Mouse (Mus musculus) small intestine, adult 2 months (tissue): Measurements from ENCODE around the gene Cyp8b1. TPM values are rescaled to one million over a fixed set of nuclear protein-coding genes. Genes with fewer than 3 reads are reported as not detected.

Experiments used
- H3K27ac ChIP-seq: fragments of 200-500 bp; 2 replicates; pipeline ENCODE4 v1.5.1; 2012; ENCODE audit warnings: low read depth, low read length, control low read depth, inconsistent platforms; ENCODE audit not compliant: insufficient read depth
- H3K27me3 ChIP-seq: fragments of 200-500 bp; 2 replicates; pipeline ENCODE4 v1.6.1; 2012; ENCODE audit warnings: mild to moderate bottlenecking, moderate library complexity, low read length, inconsistent platforms; ENCODE audit not compliant: control insufficient read depth, insufficient read depth
- H3K36me3 ChIP-seq: fragments of 200-500 bp; 2 replicates; pipeline ENCODE4 v1.6.1; 2012; ENCODE audit warnings: mild to moderate bottlenecking, low read length, control low read depth, inconsistent platforms; ENCODE audit not compliant: control insufficient read depth, insufficient read depth
- H3K4me1 ChIP-seq: fragments of 200-500 bp; 2 replicates; pipeline ENCODE4 v1.6.1; 2012; ENCODE audit warnings: low read length, inconsistent platforms, mixed read lengths; ENCODE audit not compliant: control insufficient read depth, insufficient read depth, insufficient read length
- H3K4me3 ChIP-seq: fragments of 200-500 bp; 2 replicates; pipeline ENCODE4 v1.5.1; 2012; ENCODE audit warnings: low read depth, mild to moderate bottlenecking, control low read depth, inconsistent platforms, low read length, moderate library complexity
- CTCF ChIP-seq: fragments of 200-500 bp; IDR thresholded peaks from 2 replicates; pipeline ENCODE4 v1.5.1; 2012; ENCODE audit warnings: low read depth, mild to moderate bottlenecking, control low read depth, inconsistent platforms, low read length, moderate library complexity, mixed read lengths; ENCODE audit not compliant: insufficient replicate concordance, insufficient read length; ENCODE audit errors: extremely low read depth
- POLR2A ChIP-seq: fragments of 200-500 bp; IDR thresholded peaks from 2 replicates; pipeline ENCODE4 v1.6.1; 2012; ENCODE audit warnings: low read depth, mild to moderate bottlenecking, control low read depth, inconsistent platforms, low read length, moderate library complexity
- WGBS: fragments of 180-500 bp; shearing (Covaris S2); methylation state at CpG from one replicate; pipeline ENCODE4 v1.1.7; 2018; 5-methylcytosine and 5-hydroxymethylcytosine counted together
- polyA plus RNA-seq: library from polyadenylated mRNA; depleted of rRNA; stranded (reverse); fragments of >200 nt; gene quantifications from 2 replicates; pipeline ENCODE4 v1.2.3, GENCODE M21; 2012

Gene Cyp8b1
- polyA plus RNA-seq, 1 experiment = not detected

- Histone ChIP-seq H3K36me3 (no peaks in the 10 kb centered on the region), H3K4me3 (no peak overlapping the region), H3K4me1 (peaks cover 10% of the 10 kb centered on the region), H3K27me3 (no peaks in the 10 kb centered on the region), H3K27ac (no peak overlapping the region)
- TF ChIP-seq POLR2A = no peak
- 7% methylated on average over 4 of the region's 4 CpGs for WGBS
Observed at GRCm38 (mm10) chr9:121947784-121948183, 31.7 kb upstream of the Cyp8b1 start.

GRCm38 (mm10) chr9:121943628-121944027, 27.5 kb upstream of the Cyp8b1 start:
- H3K27me3 ChIP-seq = no peaks in the 10 kb centered on the region; the same call in 1 of the 2 replicates
- no peak overlapping the region for H3K27ac ChIP-seq
- 82% methylated on average over 3 of the region's 3 CpGs for WGBS
- H3K4me1 ChIP-seq = no peaks in the 10 kb centered on the region
- H3K4me3 ChIP-seq = no peak overlapping the region
- no peaks in the 10 kb centered on the region for H3K36me3 ChIP-seq
- TF ChIP-seq POLR2A = no peak
- TF ChIP-seq CTCF = no peak

GRCm38 (mm10) chr9:121943005-121943404, 26.9 kb upstream of the Cyp8b1 start:
- H3K4me3 ChIP-seq = no peak overlapping the region
- 74% methylated on average over 3 of the region's 3 CpGs for WGBS
- TF ChIP-seq CTCF (no peak), POLR2A (no peak)
- no peaks in the 10 kb centered on the region for H3K4me1 ChIP-seq
- no peaks in the 10 kb centered on the region; the same call in 1 of the 2 replicates for H3K27me3 ChIP-seq
- H3K27ac ChIP-seq = no peak overlapping the region
- no peaks in the 10 kb centered on the region for H3K36me3 ChIP-seq

- H3K4me3 ChIP-seq = peak overlapping the region; percentile 51
- H3K27ac ChIP-seq = no peak overlapping the region
- WGBS = 56% methylated on average over 21 of the region's 21 CpGs
- TF ChIP-seq CTCF = no peak
- no peak for TF ChIP-seq POLR2A
- no peaks in the 10 kb centered on the region; the same call in 1 of the 2 replicates for H3K27me3 ChIP-seq
- no peaks in the 10 kb centered on the region for H3K4me1 ChIP-seq
- H3K36me3 ChIP-seq = no peaks in the 10 kb centered on the region
Observed at GRCm38 (mm10) chr9:121937944-121938355, 21.8 kb upstream of the Cyp8b1 start.

- Histone ChIP-seq H3K4me3 (no peak overlapping the region; the same call in 1 of the 2 replicates), H3K27me3 (no peaks in the 10 kb centered on the region; the same call in 1 of the 2 replicates), H3K27ac (no peak overlapping the region), H3K4me1 (no peaks in the 10 kb centered on the region), H3K36me3 (no peaks in the 10 kb centered on the region)
- TF ChIP-seq POLR2A (no peak), CTCF (no peak)
- 49% methylated on average over 6 of the region's 6 CpGs for WGBS
Observed at GRCm38 (mm10) chr9:121937451-121937864, 21.4 kb upstream of the Cyp8b1 start.

GRCm38 (mm10) chr9:121936952-121937351, 20.8 kb upstream of the Cyp8b1 start:
- H3K36me3 ChIP-seq = no peaks in the 10 kb centered on the region
- TF ChIP-seq POLR2A (no peak), CTCF (no peak)
- no peak overlapping the region for H3K27ac ChIP-seq
- H3K4me3 ChIP-seq = no peak overlapping the region
- H3K4me1 ChIP-seq = no peaks in the 10 kb centered on the region
- H3K27me3 ChIP-seq = no peaks in the 10 kb centered on the region; the same call in 1 of the 2 replicates
- WGBS = 68% methylated on average over 1 of the region's 1 CpGs

GRCm38 (mm10) chr9:121934856-121935255, 18.8 kb upstream of the Cyp8b1 start:
- Histone ChIP-seq H3K27me3 (no peaks in the 10 kb centered on the region), H3K36me3 (no peaks in the 10 kb centered on the region), H3K4me1 (no peaks in the 10 kb centered on the region), H3K27ac (no peak overlapping the region), H3K4me3 (no peak overlapping the region)
- WGBS = 81% methylated on average over 4 of the region's 4 CpGs
- TF ChIP-seq CTCF (no peak), POLR2A (no peak)
